Mouse (Mus musculus): ENCODE results near the gene Ptprq.

The Ptprq gene

DNA sequence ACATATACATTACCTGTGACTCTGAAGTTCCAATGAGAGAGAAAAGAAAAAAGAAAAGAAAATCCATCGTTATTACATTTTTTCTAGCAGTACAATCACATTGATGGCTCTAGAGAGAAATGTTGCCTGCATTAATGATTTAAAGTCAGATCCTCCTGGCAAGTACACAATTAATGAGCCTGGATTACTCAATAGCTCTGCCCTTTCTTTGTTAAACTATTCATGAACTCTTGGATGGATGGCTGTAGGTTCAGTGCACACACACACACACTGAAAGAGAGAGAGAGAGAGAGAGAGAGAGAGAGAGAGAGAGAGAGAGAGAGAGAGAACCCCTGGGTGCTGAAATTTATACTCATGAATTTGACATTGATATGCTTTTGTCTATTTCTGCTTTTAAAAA, at the start of gene Ptprq:
Gene Ptprq, minus strand, starts transcription at position 246 of the 400 bp plus-strand sequence.
- no peak for DNase-seq (ENCODE audit: low spot score in 2 of 2)

GRCm38 (mm10) chr10:107759624-107760023, 39.8 kb upstream of the Ptprq start:
- no peak for DNase-seq (ENCODE audit: low spot score in 2 of 2)

DNA sequence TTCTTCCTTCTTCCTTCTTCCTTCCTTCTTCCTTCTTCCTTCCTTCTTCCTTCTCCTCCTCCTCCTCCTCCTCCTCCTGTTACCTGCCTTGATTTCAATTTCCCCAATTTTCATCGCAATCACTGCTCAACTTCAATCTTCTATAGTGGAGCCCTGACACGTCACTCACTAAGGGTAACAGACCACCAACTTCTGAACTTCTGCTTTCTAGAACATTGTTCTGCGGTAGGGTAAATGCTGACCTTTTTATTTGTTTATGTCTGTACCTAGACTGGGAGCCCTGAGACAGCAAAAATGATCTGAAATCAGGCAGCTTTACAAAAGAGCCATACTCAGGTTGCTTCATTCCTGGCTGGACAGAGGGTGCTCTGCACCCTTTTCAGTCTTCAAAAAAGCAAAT, 33.6 kb upstream of the Ptprq start:
- no peak for DNase-seq (ENCODE audit: low spot score in 2 of 2)

GRCm38 (mm10) chr10:107752351-107753143, 32.7 kb upstream of the Ptprq start:
- no peak for DNase-seq (ENCODE audit: low spot score in 2 of 2)

DNA sequence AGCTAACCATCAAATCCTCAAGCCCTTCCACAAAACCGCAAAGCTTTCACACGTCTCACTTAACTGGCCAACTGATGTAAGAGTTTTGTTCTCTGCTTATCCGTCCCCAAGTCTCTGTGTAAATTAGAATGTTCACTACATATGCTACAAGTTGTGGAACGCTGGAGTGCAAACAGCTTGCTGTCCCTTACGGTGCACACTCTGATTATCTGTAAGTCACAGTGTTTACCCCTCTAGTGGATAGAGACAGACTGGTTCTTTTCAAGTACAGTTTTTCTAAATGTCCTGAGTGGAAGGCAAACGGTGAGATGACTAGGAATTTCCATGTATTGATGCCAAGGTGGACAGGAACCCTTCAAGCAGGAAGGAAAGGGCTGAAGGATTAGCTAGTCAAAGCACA, 32.1 kb upstream of the Ptprq start:
- no peak for DNase-seq (ENCODE audit: low spot score in 2 of 2)

- no peak for DNase-seq (ENCODE audit: low spot score in 2 of 2)
Observed at GRCm38 (mm10) chr10:107747566-107747965, 27.7 kb upstream of the Ptprq start.

DNA sequence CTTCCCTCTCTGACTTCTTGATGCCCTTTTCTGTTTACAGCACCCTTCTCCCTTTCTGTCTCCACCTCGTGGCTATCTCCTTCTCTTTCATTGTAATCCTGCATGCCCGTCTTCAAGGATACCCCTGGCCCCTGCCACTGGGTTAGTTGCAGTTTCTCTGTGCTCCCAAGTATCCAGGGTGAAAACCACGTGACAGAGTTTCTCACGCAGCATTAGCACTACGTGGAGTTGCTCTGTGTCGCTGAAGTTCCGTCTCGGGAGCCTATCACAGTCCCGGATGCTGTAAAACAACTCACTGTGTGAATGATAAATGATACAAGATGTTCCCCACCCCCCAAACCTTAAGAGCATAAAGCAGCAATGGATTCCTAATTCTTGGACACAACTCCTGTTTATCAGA, 26.9 kb upstream of the Ptprq start:
- DNase-seq (ENCODE audit: low spot score in 2 of 2): no peak

GRCm38 (mm10) chr10:107739815-107740214, 20.0 kb upstream of the Ptprq start:
- no peak for DNase-seq (ENCODE audit: low spot score in 2 of 2)

DNA sequence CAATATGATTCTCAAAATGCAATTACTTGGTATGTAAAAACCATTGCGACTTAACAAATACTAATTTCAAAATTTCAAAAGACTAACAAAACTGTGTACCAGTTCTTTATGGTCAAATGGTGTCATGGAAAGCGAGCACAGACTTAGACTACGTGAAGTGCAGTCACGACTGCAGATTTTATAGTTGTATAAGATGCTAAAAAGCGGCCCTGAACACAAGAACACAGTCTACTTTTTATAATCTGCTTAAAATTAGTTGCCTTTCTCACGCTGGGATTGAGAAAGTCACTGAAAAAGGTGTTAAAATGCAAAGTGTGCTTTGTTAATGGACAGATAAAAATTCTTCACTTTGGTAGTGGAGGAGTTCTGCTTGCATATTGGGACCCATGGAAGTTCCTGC, 17.9 kb upstream of the Ptprq start:
- DNase-seq (ENCODE audit: low spot score in 2 of 2): no peak

DNA sequence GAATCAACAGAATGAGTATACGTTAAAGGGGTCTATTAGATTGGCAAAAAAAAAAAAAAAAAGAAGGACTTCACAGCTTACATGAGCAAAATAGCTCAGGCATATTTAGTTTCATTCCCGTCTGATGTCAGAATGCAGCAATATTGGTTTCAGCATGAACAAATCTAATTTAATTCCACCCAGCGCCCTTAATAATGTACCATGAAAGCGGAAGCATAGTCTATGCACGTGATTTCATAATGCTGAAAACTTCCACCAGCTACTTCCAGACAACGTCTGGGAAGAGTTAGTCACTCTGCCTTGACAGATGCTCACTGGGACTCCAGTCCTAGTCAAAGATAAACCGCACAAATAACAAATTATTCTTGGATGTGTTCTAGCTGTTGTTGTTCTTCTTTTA, 15.6 kb upstream of the Ptprq start:
- no peak for DNase-seq (ENCODE audit: low spot score in 2 of 2)

GRCm38 (mm10) chr10:107734327-107734726, 14.5 kb upstream of the Ptprq start:
- DNase-seq (ENCODE audit: low spot score in 2 of 2): no peak

- DNase-seq (ENCODE audit: low spot score in 2 of 2): no peak
Observed at GRCm38 (mm10) chr10:107725631-107726030, 5.8 kb upstream of the Ptprq start.

DNA sequence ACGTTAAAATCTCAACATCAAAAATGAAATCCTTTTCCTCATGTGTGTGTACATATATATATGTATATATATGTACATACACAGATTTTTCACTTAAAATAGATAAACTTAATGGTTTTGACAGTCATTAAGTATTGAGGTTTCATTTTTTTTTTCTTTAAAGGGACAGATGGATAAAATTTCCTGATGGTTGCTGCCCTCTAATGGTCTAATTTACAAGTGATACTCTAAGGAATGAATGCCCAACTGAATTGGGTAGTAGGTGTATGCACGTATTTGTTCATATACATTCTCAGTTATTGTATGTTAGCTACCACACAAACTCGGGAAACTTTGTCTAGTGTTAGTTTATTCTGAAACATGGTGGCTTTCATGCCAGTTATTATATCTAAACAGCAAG, 15.4 kb downstream of the Ptprq start:
- DNase-seq (ENCODE audit: low spot score in 2 of 2): no peak

GRCm38 (mm10) chr10:107700944-107701343, 18.9 kb downstream of the Ptprq start:
- no peak for DNase-seq (ENCODE audit: low spot score in 2 of 2)

DNA sequence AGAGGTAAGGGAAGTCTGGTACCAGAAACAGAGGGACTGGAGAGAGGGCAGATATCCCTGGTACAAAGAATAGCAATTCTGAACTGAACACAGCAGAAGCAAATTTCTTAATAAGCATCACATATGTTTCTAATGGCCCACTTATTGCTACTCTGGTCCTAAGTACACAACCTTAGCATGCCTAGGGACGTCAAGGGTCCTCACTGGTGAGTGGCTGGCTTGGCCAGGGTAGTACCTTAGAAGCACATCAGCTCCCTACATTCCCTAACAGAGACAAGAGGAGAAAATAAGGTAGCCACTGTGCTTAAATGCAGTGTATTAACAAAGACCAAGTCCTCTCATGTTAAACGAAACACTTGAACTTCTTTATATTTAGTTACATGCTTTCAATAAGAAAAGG, 21.1 kb downstream of the Ptprq start:
- DNase-seq (ENCODE audit: low spot score in 2 of 2): no peak

- DNase-seq (ENCODE audit: low spot score in 2 of 2): no peak
Observed at GRCm38 (mm10) chr10:107697177-107697576, 22.7 kb downstream of the Ptprq start.

DNA sequence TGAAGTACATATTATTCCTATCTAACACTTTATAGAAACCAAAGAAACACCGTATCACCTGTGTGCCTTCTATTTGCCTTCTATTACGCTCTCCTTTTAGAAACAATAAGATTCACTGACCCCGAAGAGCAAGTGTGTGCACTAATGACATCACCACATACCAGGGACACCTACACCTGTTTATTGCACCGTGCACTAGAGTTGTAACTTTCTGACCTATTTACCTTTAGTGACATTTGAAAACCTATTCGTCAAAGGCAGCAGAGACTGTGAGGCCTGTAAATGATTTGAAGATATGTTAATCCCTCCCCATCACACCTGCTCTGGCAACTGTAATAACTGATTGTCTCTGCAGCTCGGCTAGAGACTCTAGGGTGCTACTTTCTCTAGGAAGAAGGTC, 32.5 kb downstream of the Ptprq start:
- no peak for DNase-seq (ENCODE audit: low spot score in 2 of 2)

- no peak for DNase-seq (ENCODE audit: low spot score in 2 of 2)
Observed at GRCm38 (mm10) chr10:107675994-107676393, 43.9 kb downstream of the Ptprq start.

DNA sequence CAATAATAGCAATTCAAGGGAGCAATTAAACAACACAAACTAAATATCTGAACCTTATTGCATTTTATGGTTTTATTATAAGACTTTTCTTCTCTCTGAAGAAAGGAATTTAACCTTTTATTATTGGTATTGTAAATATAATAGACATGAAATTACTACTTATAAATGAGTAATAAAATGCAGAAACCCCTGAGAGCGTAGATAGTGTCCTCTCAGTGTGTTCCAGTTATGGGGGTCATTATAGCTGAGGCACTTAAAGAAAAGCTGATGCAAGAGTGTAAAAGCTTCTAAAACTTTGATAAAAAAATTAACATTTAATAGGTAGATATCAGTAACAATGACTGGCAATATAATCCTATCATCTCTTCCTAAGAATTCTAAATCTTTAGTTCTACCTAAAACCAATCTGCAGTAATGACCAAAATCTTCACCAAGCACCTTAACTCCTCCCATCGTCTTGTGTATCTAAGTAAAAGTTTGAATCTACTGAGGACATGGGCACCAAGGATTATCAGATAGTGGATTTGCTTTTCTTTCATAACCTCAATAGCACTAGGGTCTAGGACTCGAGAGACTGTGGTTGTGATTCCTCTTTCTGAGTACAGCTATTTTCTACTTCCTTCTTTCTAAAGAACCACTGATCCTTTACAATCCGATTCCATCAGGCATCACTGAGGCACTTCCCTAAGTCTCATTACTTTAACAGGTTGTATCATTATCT, 51.3 kb downstream of the Ptprq start:
- DNase-seq (ENCODE audit: low spot score in 2 of 2): no peak

GRCm38 (mm10) chr10:107662372-107663065, 57.3 kb downstream of the Ptprq start:
- no peak for DNase-seq (ENCODE audit: low spot score in 2 of 2)

GRCm38 (mm10) chr10:107661970-107662369, 57.9 kb downstream of the Ptprq start:
- no peak for DNase-seq (ENCODE audit: low spot score in 2 of 2)

- DNase-seq (ENCODE audit: low spot score in 2 of 2): no peak
Observed at GRCm38 (mm10) chr10:107659141-107659540, 60.7 kb downstream of the Ptprq start.

- DNase-seq (ENCODE audit: low spot score in 2 of 2): no peak
Observed at GRCm38 (mm10) chr10:107649687-107650086, 70.2 kb downstream of the Ptprq start.
